Mouse (Mus musculus): ENCODE measurements at regions not wholly inside any gene's neighbourhood (a gene's known extent, or its start where the extent isn't known, plus 50 kb on each side); places are given as distances from the start of the nearest gene placed in this dataset.

DNA sequence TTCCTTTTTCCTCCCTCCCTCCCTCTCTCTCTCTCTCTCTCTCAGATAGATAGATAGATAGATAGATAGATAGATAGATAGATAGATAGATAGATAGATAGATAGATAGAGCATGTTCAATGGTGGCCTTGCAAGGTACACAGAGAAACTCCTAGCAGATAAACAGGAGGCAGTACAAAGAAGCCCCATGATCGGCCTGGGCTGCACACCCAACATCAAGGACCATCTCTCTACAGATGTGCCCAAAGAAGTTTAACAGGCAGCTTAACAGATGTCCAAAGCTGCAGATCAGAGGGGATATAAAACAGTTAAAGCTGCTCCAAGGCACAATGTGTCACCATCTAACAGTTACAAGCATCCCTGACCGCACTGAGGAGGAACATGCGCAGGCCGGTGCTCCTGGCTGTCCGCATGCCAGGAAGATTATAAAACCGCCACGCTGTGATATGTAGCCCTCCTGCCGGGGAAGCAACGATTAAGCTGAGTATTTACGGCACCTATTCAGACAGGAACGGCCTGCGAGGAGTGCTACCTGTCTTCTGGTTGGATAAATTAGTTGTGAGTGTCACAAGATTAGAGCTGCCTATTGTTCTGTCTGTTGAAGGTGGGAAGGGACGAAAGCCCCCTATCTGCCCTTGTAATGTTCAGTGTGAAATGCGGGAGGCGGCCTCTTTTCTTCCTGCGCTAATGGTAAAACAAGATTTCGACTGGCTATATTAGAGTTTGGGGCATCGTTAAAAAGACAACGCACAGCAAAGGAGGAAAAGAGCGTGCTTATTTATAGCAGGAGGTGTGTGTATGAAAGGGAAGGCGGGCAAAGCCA is 81.9 kb upstream of the Bnip2 start:
- TF ChIP-seq POLR2A (IDR thresholded peaks at IDR 0.05; ENCODE audit: extremely low read depth, insufficient read depth, low read length) (no peak), CTCF (IDR thresholded peaks at IDR 0.05; ENCODE audit: low read depth, low read length) (no peak)

Data from liver, adult 2 months (tissue).